Mouse (Mus musculus): ENCODE measurements around the gene Wwox. TPM values are rescaled to one million over a fixed set of nuclear protein-coding genes. Genes with fewer than 3 reads are reported as not detected.

Wwox gene
- total and polyA plus RNA-seq, 3 experiments: 7.8 to 11.5 (median 9.1) TPM

GRCm38 (mm10) chr8:114821543-114821942 is 382.1 kb downstream of the Wwox start:
- no peaks in the 10 kb centered on the region for H3K9me3 ChIP-seq (replicated peaks; ENCODE audit: low read length)
- in situ Hi-C loops (cut with MboI; ENCODE audit: low pct_ligation_motif_present, low pct_unique_long_range_greater_than_20kb, low sequenced_read_pairs): no loop called here

DNA sequence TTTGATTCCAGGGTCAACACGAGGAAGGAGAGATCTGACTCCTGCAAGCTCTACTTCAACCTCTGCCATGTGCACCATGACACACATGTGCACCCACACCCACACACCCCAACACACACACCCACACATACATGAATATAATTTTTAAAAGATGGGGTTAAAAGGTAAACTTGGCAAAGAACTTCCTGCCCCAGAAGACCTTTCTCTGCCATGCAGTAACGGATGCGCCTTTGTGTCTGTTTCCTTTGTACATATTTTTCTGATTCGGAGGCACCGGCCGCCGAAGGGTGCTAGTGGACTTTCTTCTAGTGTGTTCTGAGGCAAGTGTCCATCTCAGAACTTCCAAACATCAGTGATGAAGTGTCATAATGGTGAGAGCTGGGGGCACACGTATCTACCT is 386.0 kb downstream of the Wwox start:
- no peak overlapping the region for H3K27ac ChIP-seq (ENCODE audit: insufficient read depth, low read depth)
- in situ Hi-C loops (cut with MboI; ENCODE audit: low pct_ligation_motif_present, low pct_unique_long_range_greater_than_20kb, low sequenced_read_pairs) (no loop called here), dilution Hi-C loops (cut with MboI; ENCODE audit: extremely low pct_ligation_motif_present, extremely low pct_unique_long_range_greater_than_20kb, low sequenced_read_pairs) (no loop called here)
- H3K79me2 ChIP-seq (replicated peaks; ENCODE audit: control insufficient read depth, extremely low read depth, insufficient read depth, poor library complexity, severe bottlenecking): no peaks in the 10 kb centered on the region
- no peaks in the 10 kb centered on the region for H3K27me3 ChIP-seq (replicated peaks)
- H3K36me3 ChIP-seq (replicated peaks in 1 of 2; ENCODE audit: control insufficient read depth in 1 of 2, insufficient read depth in 1 of 2, low read length in 1 of 2): no peaks in the 10 kb centered on the region
- H3K4me2 ChIP-seq (ENCODE audit: insufficient read depth, low read depth, poor library complexity, severe bottlenecking): no peak overlapping the region
- no peak overlapping the region for H3K9ac ChIP-seq (ENCODE audit: insufficient read depth, low read depth)
- H3K4me3 ChIP-seq (replicated peaks in 1 of 3; ENCODE audit: low read depth in 2 of 3, low read length in 2 of 3, poor library complexity in 1 of 3): no peak overlapping the region
- 0 out of 4 replicates have a peak, but pooled peaks cover 0 to 5% of the 10 kb centered on the region in 2 experiments for H3K4me1 ChIP-seq (ENCODE audit: control insufficient read depth in 1 of 2, insufficient read depth in 2 of 2)
- no peak for DNase-seq (ENCODE audit: extremely low read depth)
- TF ChIP-seq POLR2A (IDR thresholded peaks at IDR 0.05; ENCODE audit: low read depth, low read length) (no peak), NELFE (IDR thresholded peaks at IDR 0.05; ENCODE audit: low read depth, low read length) (no peak), HCFC1 (IDR thresholded peaks at IDR 0.05; ENCODE audit: low read depth, low read length) (no peak), RAD21 (IDR thresholded peaks at IDR 0.05; ENCODE audit: low read depth, low read length) (no peak), USF2 (conservative IDR thresholded peaks at IDR 0.05; ENCODE audit: low read depth, low read length) (no peak), PAX5 (IDR thresholded peaks at IDR 0.05; ENCODE audit: low read length) (no peak), ZNF384 (IDR thresholded peaks at IDR 0.05; ENCODE audit: low read depth, low read length) (no peak), MAZ (IDR thresholded peaks at IDR 0.05; ENCODE audit: low read depth, low read length) (no peak), IRF4 (IDR thresholded peaks at IDR 0.05; ENCODE audit: low read depth, low read length) (no peak), MAX (IDR thresholded peaks at IDR 0.05; ENCODE audit: low read length) (no peak), SIN3A (IDR thresholded peaks at IDR 0.05; ENCODE audit: low read length) (no peak), TCF12 (IDR thresholded peaks at IDR 0.05; ENCODE audit: low read depth, low read length) (no peak)
- H3K9me3 ChIP-seq (replicated peaks; ENCODE audit: low read length): no peaks in the 10 kb centered on the region

More at GRCm38 (mm10) chr8:114821543-114821942, 382.1 kb downstream of the Wwox start:
- no peaks in the 10 kb centered on the region for H3K36me3 ChIP-seq (replicated peaks in 1 of 2; ENCODE audit: control insufficient read depth in 1 of 2, insufficient read depth in 1 of 2, low read length in 1 of 2)
- no peak overlapping the region for H3K4me3 ChIP-seq (replicated peaks in 1 of 3; ENCODE audit: low read depth in 2 of 3, low read length in 2 of 3, poor library complexity in 1 of 3)
- H3K27ac ChIP-seq (ENCODE audit: insufficient read depth, low read depth): no peak overlapping the region
- dilution Hi-C loops (cut with MboI; ENCODE audit: extremely low pct_ligation_motif_present, extremely low pct_unique_long_range_greater_than_20kb, low sequenced_read_pairs): no loop called here
- no peak overlapping the region for H3K9ac ChIP-seq (ENCODE audit: insufficient read depth, low read depth)
- peaks cover 0 to 14% of the 10 kb centered on the region in 2 experiments; a peak in 2 of 4 replicates for H3K4me1 ChIP-seq (ENCODE audit: control insufficient read depth in 1 of 2, insufficient read depth in 2 of 2)
- no peak overlapping the region for H3K4me2 ChIP-seq (ENCODE audit: insufficient read depth, low read depth, poor library complexity, severe bottlenecking)
- no peak for TF ChIP-seq USF2 (conservative IDR thresholded peaks at IDR 0.05; ENCODE audit: low read depth, low read length)
- no peak for TF ChIP-seq ETS1 (conservative IDR thresholded peaks at IDR 0.05; ENCODE audit: low read depth, low read length)
- no peak for TF ChIP-seq E2F4 (IDR thresholded peaks at IDR 0.05; ENCODE audit: insufficient replicate concordance, low read depth, low read length)
- H3K79me2 ChIP-seq (replicated peaks; ENCODE audit: control insufficient read depth, extremely low read depth, insufficient read depth, poor library complexity, severe bottlenecking): no peaks in the 10 kb centered on the region
- DNase-seq (ENCODE audit: extremely low read depth): no peak
- no peaks in the 10 kb centered on the region for H3K27me3 ChIP-seq (replicated peaks)

GRCm38 (mm10) chr8:114826991-114827390 is 387.5 kb downstream of the Wwox start:
- TF ChIP-seq NELFE (IDR thresholded peaks at IDR 0.05; ENCODE audit: low read depth, low read length) (no peak), RCOR1 (conservative IDR thresholded peaks at IDR 0.05; ENCODE audit: low read depth, low read length) (no peak), ELF1 (IDR thresholded peaks at IDR 0.05; ENCODE audit: low read depth, low read length) (no peak), NRF1 (IDR thresholded peaks at IDR 0.05; ENCODE audit: low read depth, low read length) (no peak), TBP (conservative IDR thresholded peaks at IDR 0.05; ENCODE audit: low read depth, low read length) (no peak), SMC3 (IDR thresholded peaks at IDR 0.05; ENCODE audit: low read depth, low read length) (no peak), MXI1 (IDR thresholded peaks at IDR 0.05; ENCODE audit: low read depth, low read length) (no peak), POLR2A (IDR thresholded peaks at IDR 0.05; ENCODE audit: low read depth, low read length) (no peak), MYC (IDR thresholded peaks at IDR 0.05; ENCODE audit: low read depth, low read length) (no peak), CHD2 (IDR thresholded peaks at IDR 0.05; ENCODE audit: low read length) (no peak), ETS1 (conservative IDR thresholded peaks at IDR 0.05; ENCODE audit: low read depth, low read length) (no peak), RAD21 (IDR thresholded peaks at IDR 0.05; ENCODE audit: low read depth, low read length) (no peak), SIN3A (IDR thresholded peaks at IDR 0.05; ENCODE audit: low read length) (no peak), PAX5 (IDR thresholded peaks at IDR 0.05; ENCODE audit: low read length) (no peak)
- Histone ChIP-seq H3K27me3 (replicated peaks) (no peaks in the 10 kb centered on the region), H3K79me2 (replicated peaks; ENCODE audit: control insufficient read depth, extremely low read depth, insufficient read depth, poor library complexity, severe bottlenecking) (no peaks in the 10 kb centered on the region), H3K4me2 (ENCODE audit: insufficient read depth, low read depth, poor library complexity, severe bottlenecking) (no peak overlapping the region), H3K4me3 (replicated peaks in 1 of 3; ENCODE audit: low read depth in 2 of 3, low read length in 2 of 3, poor library complexity in 1 of 3) (no peak overlapping the region), H3K36me3 (replicated peaks in 1 of 2; ENCODE audit: control insufficient read depth in 1 of 2, insufficient read depth in 1 of 2, low read length in 1 of 2) (no peaks in the 10 kb centered on the region), H3K4me1 (ENCODE audit: control insufficient read depth in 1 of 2, insufficient read depth in 2 of 2) (0 out of 4 replicates have a peak, but pooled peaks cover 0 to 5% of the 10 kb centered on the region in 2 experiments), H3K9ac (ENCODE audit: insufficient read depth, low read depth) (no peak overlapping the region), H3K27ac (ENCODE audit: insufficient read depth, low read depth) (no peak overlapping the region), H3K9me3 (replicated peaks; ENCODE audit: low read length) (no peaks in the 10 kb centered on the region)
- in situ Hi-C loops (cut with MboI; ENCODE audit: low pct_ligation_motif_present, low pct_unique_long_range_greater_than_20kb, low sequenced_read_pairs) (no loop called here), dilution Hi-C loops (cut with MboI; ENCODE audit: extremely low pct_ligation_motif_present, extremely low pct_unique_long_range_greater_than_20kb, low sequenced_read_pairs) (no loop called here)
- no peak for DNase-seq (ENCODE audit: extremely low read depth)
